Mouse (Mus musculus): ENCODE measurements around the gene Robo1.

The Robo1 gene

DNA sequence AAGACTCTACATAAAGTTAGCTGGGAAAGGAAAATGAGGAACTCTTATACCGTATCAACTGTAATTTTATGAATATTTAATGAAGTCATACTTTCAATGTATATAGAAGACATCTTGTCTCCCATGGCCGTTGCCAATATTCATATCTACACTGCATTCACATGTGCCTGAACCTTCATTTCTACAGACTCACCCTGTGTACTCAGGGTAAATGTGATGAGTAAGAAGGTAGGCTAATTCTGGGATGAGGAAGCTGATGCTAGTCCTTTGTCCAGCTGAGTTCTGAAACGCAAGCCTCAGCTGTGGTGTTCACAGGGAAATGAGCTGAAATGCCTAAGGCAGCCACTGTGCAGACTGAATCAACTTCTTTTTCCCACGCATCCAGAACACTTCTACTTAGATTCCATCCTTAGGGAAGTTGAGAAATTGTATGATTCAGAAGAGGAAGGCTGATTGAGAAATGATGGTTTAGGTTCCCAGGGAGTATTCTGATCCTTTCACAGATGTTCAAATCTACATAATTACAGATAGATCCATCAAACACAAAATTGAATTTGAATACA is 606.0 kb downstream of the Robo1 start:
- no peak for DNase-seq (ENCODE audit: extremely low spot score, low read depth, low spot score)

DNA sequence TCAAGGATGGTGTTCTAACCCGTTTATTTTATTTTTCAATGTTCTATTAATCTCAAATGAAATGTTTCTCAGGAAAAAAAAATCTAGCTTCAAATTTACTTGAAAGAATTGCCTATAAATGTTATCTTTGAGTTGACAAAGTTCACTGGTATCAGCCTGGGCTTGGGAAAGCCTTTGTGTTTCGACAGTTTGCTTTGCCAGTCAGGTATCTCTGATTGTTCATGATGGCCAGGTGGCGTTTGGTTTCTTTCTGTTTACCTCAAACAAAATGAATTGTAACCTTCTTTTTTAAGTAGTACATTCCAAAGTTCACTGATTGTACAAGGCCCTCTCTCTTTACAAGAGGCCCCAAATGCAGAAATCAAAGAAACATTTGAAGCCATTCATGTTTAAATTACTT is 611.9 kb downstream of the Robo1 start:
- no peak for DNase-seq (ENCODE audit: extremely low spot score, low read depth, low spot score)

DNA sequence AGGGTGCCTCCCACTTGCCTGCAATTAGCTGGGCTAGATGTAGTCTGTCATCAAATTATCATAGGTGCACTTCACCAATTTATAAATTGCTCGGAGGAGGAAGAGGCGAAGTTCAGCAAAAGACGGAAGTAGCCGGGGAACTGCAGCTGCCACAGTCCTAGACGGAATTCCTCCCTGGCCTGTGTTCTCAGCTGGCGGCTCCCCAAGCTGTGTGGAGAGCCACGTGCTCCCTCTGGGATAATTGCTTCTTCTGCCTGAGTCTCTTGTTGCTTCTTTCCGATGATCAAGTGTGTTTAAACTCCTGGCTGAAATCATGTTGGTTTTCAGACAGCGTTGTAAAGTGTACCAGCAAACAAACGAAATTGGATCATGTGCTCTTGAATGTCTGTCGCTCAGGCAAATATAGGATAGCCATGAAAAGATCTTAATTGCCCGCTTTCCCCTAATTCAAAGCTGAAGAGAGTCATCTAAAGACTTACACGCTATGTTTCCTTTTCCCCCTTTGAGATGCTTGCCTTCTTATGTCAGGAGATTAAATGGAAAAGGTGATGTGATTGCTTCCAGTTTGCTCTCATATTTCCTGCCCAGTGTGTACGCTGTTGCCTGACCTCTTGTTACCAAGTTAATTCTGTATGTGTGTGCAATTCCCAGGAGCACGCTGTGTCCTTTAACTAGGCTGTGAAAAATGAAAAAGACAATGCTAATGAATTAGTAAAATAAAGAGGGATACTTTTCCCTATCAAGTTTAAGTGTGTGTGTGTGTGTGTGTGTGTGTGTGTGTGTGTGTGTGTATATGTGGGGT is 616.5 kb downstream of the Robo1 start:
- peak; percentile 16 for DNase-seq (ENCODE audit: extremely low spot score, low read depth, low spot score)

DNA sequence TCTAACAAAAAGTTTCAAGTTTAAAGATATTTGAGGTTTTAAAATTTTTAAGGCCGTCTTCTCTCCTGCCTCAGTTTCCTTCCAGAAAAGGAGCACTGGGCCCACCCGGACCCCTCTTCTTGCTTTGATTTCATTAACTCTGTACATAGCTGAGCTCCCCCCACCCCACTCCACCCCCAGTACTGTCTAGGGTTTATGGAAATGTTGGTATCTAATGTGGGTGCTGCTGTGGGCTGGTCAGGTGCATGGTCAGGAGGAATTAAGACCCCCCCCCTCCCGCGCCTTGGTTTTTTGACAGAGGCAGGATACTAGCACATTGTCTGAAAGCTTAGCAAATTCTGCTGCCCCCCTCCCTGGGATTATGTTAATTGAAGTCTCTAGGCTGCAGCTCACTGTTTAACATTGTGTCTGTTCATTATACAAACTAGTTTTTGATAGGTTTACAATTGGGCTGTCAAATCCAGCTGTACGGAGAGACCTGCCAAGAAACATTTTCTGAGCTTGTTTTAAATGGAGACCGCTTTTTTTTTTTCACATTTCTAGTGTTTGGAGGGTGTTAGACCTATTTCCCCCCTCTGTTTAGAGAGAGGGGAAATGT is 620.5 kb downstream of the Robo1 start:
- no peak for DNase-seq (ENCODE audit: extremely low spot score, low read depth, low spot score)

DNA sequence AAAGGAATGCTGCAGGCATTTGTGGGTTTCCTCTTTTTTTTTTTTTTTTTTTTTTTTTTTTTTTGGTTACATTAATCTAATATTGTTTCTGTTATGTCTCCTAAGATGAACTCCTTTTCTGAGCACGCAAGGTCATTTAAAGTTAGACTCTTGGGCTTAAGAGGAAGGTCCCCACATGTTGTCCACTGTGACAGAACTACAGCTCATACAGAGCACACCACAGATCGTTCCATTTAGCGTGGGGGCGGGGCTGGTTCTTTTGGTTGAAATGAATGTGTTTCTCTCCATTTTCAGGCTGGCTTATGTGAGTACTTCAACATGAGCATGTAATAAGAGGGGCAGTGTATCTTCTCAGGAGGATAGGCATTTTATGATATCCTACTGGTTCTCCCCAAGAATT is 622.8 kb downstream of the Robo1 start:
- no peak for DNase-seq (ENCODE audit: extremely low spot score, low read depth, low spot score)

DNA sequence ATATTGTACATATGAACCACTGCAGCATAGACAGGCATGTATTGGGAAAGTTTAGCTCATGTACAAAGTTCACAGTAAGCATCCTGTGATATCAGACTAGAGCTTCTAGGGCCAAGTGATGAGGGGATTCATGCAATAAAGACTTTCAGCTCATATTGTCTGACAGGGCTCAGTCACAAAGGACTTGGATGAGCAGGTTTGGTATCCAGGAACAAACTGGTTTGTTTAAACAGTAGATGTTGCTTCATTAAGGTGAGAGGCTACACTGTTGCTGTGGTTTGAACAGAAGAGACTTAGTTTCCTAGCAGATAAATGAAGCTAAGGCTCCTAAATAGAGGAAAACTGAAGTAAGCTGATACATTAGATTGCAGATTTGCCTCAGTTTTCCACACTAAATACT is 626.8 kb downstream of the Robo1 start:
- DNase-seq (ENCODE audit: extremely low spot score, low read depth, low spot score) = no peak

DNA sequence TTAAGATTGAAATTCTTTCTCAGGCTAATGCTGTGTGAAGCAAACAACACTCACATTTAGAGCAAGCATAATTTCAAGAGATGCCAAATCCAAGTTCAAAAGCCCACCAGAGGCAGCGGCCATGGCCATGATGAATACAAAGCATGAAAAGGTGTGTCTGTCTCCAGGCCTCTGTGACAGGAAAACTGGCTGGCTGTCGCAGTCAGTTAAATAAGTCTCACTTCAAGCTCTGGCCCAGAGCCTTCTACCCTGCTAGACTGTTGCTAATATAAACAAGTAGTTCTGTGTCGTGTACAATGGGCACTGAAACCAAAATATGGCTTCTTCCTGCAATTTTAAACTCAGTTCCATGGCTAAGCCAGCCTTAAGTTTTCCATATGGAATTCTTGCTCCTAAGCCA is 629.1 kb downstream of the Robo1 start:
- no peak for DNase-seq (ENCODE audit: extremely low spot score, low read depth, low spot score)

DNA sequence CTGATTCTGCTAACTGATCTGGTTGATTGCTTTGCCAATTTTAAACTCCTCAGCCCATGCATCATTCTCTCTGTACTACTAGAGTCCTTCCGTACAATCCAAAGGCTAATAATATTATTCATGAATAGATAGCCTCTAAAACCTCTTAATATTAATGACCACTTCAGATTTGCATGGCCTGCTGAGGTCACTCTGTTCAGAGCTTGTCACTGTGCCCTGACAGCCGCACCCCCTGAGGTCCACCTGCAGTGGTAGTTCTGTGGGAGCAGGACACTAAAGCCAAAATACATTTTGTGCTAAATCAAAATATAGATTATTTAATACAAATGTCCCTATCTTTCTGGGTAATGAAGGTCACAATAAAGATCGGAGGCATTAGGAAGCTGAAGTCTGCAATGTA is 631.8 kb downstream of the Robo1 start:
- DNase-seq (ENCODE audit: extremely low spot score, low read depth, low spot score) = no peak

DNA sequence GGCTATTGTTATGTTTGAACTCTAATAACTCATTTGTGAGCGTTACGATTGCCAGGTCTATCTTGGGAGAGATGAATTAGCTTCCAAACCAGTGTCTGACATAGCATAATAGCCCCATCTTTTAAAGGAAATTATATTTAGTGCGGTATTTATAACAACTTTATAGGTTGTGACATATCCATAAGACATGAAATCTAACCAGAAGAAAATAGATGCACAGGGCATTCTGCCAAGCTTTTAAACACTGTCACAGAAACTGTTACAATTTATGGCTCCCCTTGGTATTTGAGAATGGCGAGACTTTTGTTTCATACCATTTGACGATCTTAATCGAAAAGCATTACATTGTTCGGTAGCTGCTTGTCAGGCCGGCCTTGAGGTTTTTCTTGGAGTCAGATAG is 632.7 kb downstream of the Robo1 start:
- DNase-seq (ENCODE audit: extremely low spot score, low read depth, low spot score) = no peak

DNA sequence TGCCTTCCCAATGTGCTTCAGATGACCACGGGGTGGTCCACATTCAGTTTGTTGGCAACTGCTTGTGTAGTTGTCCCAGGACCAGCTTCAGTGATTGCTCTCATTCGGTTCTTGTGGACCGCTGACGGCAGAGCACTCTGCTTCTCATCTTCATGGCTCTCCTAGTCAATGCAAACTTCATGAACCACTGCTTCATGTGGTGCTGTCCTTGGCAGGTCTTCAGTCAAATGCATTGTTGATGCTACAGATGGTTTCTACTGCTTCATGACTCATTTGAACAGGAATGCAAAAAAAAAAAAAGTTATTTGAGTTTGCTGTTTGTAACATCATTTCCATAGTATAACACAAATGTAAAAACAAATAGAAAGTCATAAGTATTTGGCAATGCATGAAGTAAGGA is 636.3 kb downstream of the Robo1 start:
- no peak for DNase-seq (ENCODE audit: extremely low spot score, low read depth, low spot score)

DNA sequence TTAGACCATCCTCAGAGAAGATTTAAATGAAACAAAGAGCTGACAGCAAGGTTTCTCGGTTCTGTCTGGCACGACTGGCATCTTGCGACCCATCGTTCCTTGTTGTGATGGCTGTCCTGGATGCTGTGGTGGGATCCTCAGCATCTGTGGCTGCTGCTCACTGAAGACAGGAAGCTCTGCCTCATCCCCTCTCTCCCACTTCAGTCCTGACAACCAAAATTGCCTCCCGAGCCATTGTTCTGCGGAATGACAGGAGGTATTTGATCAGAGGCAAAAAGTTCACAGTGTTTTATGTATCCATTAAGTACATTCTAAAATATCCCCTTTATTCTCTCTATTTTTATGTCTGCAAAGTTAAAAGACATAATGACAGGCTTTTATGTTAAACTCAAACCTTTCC is 643.9 kb downstream of the Robo1 start:
- DNase-seq (ENCODE audit: extremely low spot score, low read depth, low spot score) = no peak

DNA sequence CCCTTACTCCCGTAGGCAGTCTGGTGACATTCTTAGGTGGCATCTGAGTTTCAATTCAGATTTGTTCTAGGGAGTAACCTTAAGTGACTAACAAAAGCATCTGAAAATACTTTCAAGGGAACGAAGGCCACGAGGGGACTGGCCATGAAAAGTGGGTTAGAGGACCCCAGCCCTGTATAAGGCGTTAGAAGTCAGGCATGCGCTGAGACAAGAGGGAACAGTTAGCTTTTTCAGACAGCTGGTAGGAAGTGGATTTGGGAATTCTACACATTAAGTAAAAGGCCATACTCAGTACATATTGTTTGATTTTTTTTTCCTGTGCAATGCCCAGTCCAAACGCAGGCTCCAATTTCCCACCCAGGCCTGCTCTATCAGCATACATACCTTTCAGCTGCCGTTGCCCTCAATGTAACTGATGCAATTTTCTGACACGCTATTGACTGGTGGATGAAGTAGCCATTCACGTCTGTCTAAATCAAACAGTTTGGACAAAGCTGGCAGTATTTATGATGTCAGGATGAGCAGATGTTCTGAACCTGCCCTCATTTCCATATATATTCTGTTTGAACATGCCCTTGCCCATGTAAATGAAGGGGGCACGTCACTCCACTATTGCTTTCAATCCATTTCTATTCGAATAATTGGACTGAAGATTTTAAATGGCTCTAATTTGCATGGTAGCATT is 651.1 kb downstream of the Robo1 start:
- no peak for DNase-seq (ENCODE audit: extremely low spot score, low read depth, low spot score)

DNA sequence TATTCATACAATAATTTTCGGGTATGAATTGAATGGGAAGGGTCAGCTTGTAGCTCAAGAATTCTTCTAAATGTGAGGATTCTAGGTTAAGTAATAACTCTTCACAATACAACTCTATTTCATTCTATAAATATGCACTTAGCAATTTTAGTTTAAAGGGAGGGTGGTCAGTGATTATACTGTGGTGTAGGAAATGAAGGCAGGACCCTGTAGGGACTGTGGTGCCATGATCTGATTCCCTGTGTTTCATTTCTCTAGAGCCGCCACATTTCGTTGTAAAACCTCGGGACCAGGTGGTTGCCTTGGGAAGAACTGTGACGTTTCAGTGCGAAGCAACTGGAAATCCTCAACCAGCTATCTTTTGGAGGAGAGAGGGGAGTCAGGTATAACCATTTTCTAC is 651.7 kb downstream of the Robo1 start:
- no peak for DNase-seq (ENCODE audit: extremely low spot score, low read depth, low spot score)

DNA sequence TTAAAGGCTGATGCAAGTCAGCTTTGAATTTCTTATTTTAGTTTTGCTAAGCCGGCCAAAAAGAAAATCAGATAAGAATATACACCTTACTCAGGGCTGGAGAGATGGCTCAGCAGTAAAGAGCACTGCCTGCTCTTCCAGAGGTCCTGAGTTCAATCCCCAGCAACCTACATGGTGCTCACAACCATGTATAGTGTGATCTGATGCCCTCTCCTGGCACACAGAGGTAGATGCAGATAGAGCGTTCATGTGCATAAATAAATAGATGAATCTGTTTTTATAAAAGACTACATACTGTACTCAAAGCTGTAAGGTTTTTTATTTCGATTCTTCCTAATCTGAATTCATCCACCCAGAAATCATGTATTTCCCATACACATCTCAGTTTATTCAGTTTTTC is 655.7 kb downstream of the Robo1 start:
- DNase-seq (ENCODE audit: extremely low spot score, low read depth, low spot score) = no peak

DNA sequence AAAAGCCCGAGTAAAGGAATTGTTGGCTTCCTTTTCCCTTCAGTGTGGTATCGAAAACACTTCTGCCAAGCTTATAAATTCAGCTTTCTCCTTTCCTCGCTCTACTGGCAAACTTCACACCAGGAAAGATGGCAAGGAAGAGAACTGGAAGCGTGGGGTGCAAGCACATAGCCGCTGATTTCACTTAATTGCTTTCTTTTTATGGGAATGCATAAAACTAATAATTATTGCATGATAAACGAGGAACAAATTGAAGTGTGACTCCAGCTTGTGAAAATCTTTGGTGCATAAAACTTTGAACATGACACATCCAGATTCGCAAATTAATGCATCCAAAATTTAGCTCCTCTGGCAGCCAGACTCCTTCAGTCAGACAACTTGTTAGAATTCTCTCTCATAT is 659.4 kb downstream of the Robo1 start:
- no peak for DNase-seq (ENCODE audit: extremely low spot score, low read depth, low spot score)

DNA sequence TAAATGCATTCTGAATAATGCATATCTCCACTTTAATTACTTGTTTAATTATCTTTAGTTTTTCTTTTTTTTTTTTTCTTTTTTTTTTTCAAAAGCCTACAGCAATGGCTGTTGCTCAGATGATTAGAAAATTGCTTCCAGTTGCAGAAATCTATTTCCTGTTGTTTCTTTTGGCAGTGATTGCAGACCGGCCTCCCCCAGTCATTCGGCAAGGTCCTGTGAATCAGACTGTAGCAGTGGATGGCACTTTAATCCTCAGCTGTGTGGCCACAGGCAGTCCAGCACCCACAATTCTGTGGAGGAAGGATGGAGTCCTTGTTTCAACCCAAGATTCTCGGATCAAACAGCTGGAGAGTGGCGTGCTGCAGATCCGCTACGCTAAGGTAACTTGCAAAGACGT is 661.9 kb downstream of the Robo1 start:
- no peak for DNase-seq (ENCODE audit: extremely low spot score, low read depth, low spot score)

DNA sequence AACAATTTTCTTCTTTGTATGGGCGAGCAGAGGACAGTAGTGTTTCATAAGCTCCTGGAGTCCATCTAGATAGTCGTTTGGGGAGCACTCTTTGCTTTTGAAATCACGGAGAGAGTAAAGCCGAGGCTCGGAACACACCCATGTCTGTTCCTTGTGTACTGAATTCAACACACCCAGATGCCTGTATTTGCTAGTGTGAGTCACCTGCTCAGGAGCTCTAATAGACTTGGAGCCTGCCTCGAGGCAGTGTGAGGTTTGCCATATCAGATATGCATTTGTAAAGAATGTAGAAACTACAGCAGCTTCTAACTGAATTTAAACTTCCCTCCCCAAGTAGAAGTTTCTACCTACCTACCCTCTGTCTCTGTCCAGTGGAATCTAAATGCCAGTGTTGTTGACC is 665.6 kb downstream of the Robo1 start:
- DNase-seq (ENCODE audit: extremely low spot score, low read depth, low spot score) = no peak

DNA sequence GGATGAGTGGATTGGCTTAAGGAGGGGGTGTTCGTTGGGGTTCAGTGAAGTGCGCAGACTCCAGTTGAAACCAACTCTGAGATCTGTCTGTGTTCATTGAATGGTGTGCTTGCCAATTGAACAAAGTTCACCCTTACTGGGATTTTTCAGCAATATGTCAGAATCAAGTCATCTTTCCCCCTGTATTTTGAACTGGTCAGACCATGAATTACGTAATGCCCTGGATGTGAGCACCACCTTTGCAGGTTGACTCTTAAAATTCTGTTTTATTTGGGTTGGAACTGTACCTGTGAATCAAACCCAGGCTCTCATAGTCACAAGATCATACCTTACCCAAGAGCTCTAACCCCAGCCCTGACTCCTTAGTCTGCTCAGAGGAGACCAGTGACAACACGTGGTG is 666.6 kb downstream of the Robo1 start:
- no peak for DNase-seq (ENCODE audit: extremely low spot score, low read depth, low spot score)

DNA sequence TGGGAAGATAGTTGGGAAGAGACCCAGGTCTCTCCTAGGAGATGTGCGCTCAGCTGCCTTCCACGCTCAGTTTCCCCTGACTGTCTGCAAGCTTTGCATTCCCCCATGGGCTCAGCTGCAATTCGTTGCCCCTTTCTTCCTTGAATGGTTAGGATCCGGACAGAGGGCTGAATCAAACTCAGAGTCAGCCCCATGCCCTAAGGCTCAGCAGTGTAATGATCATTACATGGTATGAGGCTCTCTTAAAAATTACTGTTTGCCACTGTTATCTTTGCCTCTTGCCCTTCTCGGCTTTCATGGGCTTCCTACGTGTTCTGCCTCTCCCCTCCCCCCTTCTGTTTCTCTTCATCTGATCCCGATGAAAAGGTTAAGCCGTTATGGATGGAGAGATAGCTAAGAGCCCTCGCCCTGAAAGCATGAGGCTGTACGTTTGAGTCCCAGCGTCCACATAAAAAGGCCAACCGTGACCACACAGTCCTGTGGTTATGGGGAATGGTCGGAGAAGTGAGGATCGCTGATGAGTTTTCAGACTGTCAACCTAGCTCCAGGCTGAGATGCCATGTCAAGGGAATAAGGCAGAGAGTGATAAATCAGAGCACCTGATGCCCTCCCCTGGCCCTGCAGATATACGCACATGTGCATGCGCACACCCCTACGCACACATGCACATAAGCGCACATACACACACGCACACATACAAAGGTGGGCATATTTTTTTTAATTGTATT is 668.9 kb downstream of the Robo1 start:
- no peak for DNase-seq (ENCODE audit: extremely low spot score, low read depth, low spot score)

DNA sequence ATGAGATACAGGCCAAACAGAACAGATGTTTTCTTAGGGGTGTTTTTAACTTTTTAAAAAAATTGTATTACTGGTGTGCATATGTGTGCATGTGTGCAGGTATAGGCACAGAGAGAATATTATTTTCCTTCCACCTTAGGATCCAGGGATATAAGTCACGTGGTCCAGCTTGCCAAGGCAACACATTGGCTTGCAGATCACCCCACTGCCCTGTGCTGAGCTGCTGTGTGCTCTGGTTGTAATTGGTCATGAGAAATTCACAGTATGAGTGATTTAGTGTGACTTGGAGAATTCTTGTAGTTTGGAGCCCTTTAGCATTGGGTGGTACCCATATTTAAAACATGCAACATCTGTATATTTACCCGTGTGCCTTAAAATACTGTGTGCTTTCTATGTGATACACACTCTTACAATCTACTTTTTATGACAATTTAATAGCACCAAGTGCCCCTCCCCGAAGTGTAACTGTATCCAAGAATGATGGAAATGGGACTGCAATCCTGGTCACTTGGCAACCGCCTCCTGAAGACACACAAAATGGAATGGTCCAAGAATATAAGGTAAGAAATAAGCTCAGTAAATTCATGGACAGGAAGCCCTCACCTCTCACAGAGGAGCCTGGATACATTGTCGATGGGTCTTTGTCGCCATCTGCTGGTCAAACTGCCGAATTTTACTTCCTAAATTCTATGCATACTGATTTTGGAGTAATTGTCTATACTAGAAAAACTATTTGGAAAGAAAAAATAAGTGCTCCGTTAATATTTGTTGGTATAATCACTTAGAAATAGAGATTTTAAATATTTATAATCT is 671.5 kb downstream of the Robo1 start:
- DNase-seq (ENCODE audit: extremely low spot score, low read depth, low spot score) = peak; percentile 77

Data from hindlimb bud, embryonic 11.5 days (tissue).